Mouse (Mus musculus): ENCODE measurements around the gene Qser1. TPM values are rescaled to one million over a fixed set of nuclear protein-coding genes. Genes with fewer than 3 reads are reported as not detected.

Qser1 gene
- polyA plus RNA-seq (2014; fragmentation: Illumina TruSeq; extraction: RNeasy Lipid Tissue Mini Kit (QIAGEN cat#74804); ENCODE audit: low read depth, low replicate concordance): 16.2 TPM

GRCm38 (mm10) chr2:104816371-104816827 lies at the start of gene Qser1:
Qser1 (minus strand) TSS chr2:104816760.

GRCm38 (mm10) chr2:104849276-104849990 lies 32.9 kb upstream of the Qser1 start, which contains the start of gene Prrg4:
Prrg4 (minus strand) TSS chr2:104849876.

GRCm38 (mm10) chr2:104742741-104743064 lies 73.9 kb downstream of the Qser1 start, which contains the start of gene Depdc7:
Depdc7 (minus strand) TSS chr2:104742878.

GRCm38 (mm10) chr2:104716279-104716678 lies 100.3 kb downstream of the Qser1 start, which contains the start of gene Pin1rt1:
Pin1rt1 (minus strand) TSS chr2:104716379.

GRCm38 (mm10) chr2:104711585-104712485 lies 104.7 kb downstream of the Qser1 start, which contains the start of gene Tcp11l1:
Tcp11l1 (minus strand) TSS chr2:104712169.

Other genes starting within 250 kb of the Qser1 start
- gene Cstf3, start 226.2 kb downstream of the Qser1 start, polyA plus RNA-seq (2014; fragmentation: Illumina TruSeq; extraction: RNeasy Lipid Tissue Mini Kit (QIAGEN cat#74804); ENCODE audit: low read depth, low replicate concordance): 14.6 TPM
- 6.7 TPM for gene Tcp11l1, start 104.6 kb downstream of the Qser1 start, polyA plus RNA-seq (2014; fragmentation: Illumina TruSeq; extraction: RNeasy Lipid Tissue Mini Kit (QIAGEN cat#74804); ENCODE audit: low read depth, low replicate concordance)
- gene Pin1rt1, start 100.4 kb downstream of the Qser1 start, polyA plus RNA-seq (2014; fragmentation: Illumina TruSeq; extraction: RNeasy Lipid Tissue Mini Kit (QIAGEN cat#74804); ENCODE audit: low read depth, low replicate concordance): not detected
- 1.6 TPM for gene Depdc7, start 73.9 kb downstream of the Qser1 start, polyA plus RNA-seq (2014; fragmentation: Illumina TruSeq; extraction: RNeasy Lipid Tissue Mini Kit (QIAGEN cat#74804); ENCODE audit: low read depth, low replicate concordance)
- gene Prrg4, start 33.1 kb upstream of the Qser1 start, polyA plus RNA-seq (2014; fragmentation: Illumina TruSeq; extraction: RNeasy Lipid Tissue Mini Kit (QIAGEN cat#74804); ENCODE audit: low read depth, low replicate concordance): 0.73 TPM
- 15.8 TPM for gene Ccdc73, start 51.0 kb upstream of the Qser1 start, polyA plus RNA-seq (2014; fragmentation: Illumina TruSeq; extraction: RNeasy Lipid Tissue Mini Kit (QIAGEN cat#74804); ENCODE audit: low read depth, low replicate concordance)
- gene Eif3m, start 200.3 kb upstream of the Qser1 start, polyA plus RNA-seq (2014; fragmentation: Illumina TruSeq; extraction: RNeasy Lipid Tissue Mini Kit (QIAGEN cat#74804); ENCODE audit: low read depth, low replicate concordance): 160 TPM